Mouse (Mus musculus) inflammation-experienced regulatory T-cells (primary cell): ENCODE measurements around the gene Adam6a. TPM values are rescaled to one million over a fixed set of nuclear protein-coding genes. Genes with fewer than 3 reads are reported as not detected.

ENCODE experiments used
- polyA plus RNA-seq, 2 experiments: library from polyadenylated mRNA; unstranded; fragments of 100-300 nt; shearing (Covaris generic); gene quantifications; one replicate each; pipeline ENCODE4 v1.2.1; 2017

The Adam6a gene
- not detected for polyA plus RNA-seq

DNA sequence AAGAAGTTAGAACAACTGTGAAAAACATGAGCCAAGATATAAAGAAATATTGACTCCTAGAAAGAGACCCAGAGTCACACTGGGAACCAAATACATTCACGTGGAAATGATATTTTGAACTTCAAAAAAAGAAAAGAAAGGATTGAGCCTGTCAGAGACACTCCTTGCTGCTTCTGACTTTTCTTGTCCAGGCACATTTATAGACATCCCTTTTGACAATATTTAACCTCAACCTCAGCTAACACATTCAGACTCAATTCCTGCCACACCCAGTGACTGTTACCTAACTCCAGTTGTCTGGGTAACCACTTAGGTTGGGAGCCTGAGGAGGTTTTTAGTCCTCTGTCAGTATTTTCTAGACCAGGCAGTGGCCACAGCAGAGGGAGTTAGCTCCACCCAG is at the start of gene Adam6a:
Gene Adam6a (plus strand): TSS at position 301 of the 400 bp plus-strand sequence.

Other genes with a start within 250 kb of the Adam6a start
- under 1 TPM; 0.39 to 0.57 TPM for gene Adam6b, start 54.4 kb upstream of the Adam6a start, polyA plus RNA-seq